Mouse (Mus musculus): ENCODE measurements at regions not wholly inside any gene's neighbourhood (a gene's known extent, or its start where the extent isn't known, plus 50 kb on each side); places are given as distances from the start of the nearest gene placed in this dataset.

- TF ChIP-seq POLR2A (IDR thresholded peaks at IDR 0.05; ENCODE audit: extremely low read depth, insufficient read depth, low read length), result no peak
- TF ChIP-seq CTCF (IDR thresholded peaks at IDR 0.05; ENCODE audit: low read depth, low read length), result no peak
Measured at GRCm38 (mm10) chr10:15825457-15825856, 1107.4 kb upstream of the Gje1 start.
